In genomic region chr5:23864054-23864965, GRCm38 (mm10) we compare ENCODE assay signal across 16 mouse cellular contexts. TPM values are rescaled to one million over a fixed set of nuclear protein-coding genes. Genes with fewer than 3 reads are reported as not detected.
DNase-seq lines count a peak whose midpoint lies in the region; ATAC-seq and TF ChIP-seq lines count a peak whose summit lies in the region.
"Had no signal": no experiment of that assay in that cellular context is flagged by ENCODE, and none has a peak within 500 bp of the region (broad histone marks: within the 10 kb centered on the region; RNA-seq: fewer than 3 reads in every experiment).

No protein-coding gene starts in this region.

- peak overlapping the region in 1 of 2 experiments; percentile 61; a peak in 1 of 4 replicates for H3K27ac ChIP-seq in heart, embryonic 14.5 days (replicated peaks in 1 of 2; ENCODE audit: control insufficient read depth in 1 of 2, insufficient read depth in 1 of 2, low read depth in 2 of 2, low read length in 2 of 2)
- no peak overlapping the region for H3K27ac ChIP-seq in lung, embryonic 16.5 days (ENCODE audit: low read length)
- H3K27ac ChIP-seq in intestine, embryonic 16.5 days (ENCODE audit: low read length), result no peak overlapping the region
- peak overlapping the region; percentile 86 for H3K27ac ChIP-seq in stomach, postnatal 0 days (replicated peaks)
- H3K27ac ChIP-seq: forebrain, embryonic 13.5 days; liver, embryonic 13.5 days; lung, embryonic 15.5 days had no signal

- H3K27me3 ChIP-seq in heart, embryonic 14.5 days (ENCODE audit: control insufficient read depth, insufficient read depth, low read length), result no peaks in the 10 kb centered on the region
- no peaks in the 10 kb centered on the region for H3K27me3 ChIP-seq in lung, embryonic 16.5 days (ENCODE audit: control insufficient read depth, insufficient read depth, low read depth, low read length)
- no peaks in the 10 kb centered on the region for H3K27me3 ChIP-seq in intestine, embryonic 16.5 days (replicated peaks; ENCODE audit: control insufficient read depth, insufficient read depth, low read length)
- H3K27me3 ChIP-seq in stomach, postnatal 0 days (ENCODE audit: control insufficient read depth, insufficient read depth, low read length), result no peaks in the 10 kb centered on the region
- H3K27me3 ChIP-seq: forebrain, embryonic 13.5 days; liver, embryonic 13.5 days; lung, embryonic 15.5 days had no signal

- H3K4me2 ChIP-seq in heart, embryonic 14.5 days (ENCODE audit: low read length), result no peak overlapping the region
- H3K4me2 ChIP-seq in lung, embryonic 16.5 days (ENCODE audit: low read depth, low read length), result no peak overlapping the region
- H3K4me2 ChIP-seq in intestine, embryonic 16.5 days (ENCODE audit: low read depth, low read length), result no peak overlapping the region
- H3K4me2 ChIP-seq in stomach, postnatal 0 days (replicated peaks; ENCODE audit: low read depth), result no peak overlapping the region
- H3K4me2 ChIP-seq: forebrain, embryonic 13.5 days; liver, embryonic 13.5 days; lung, embryonic 15.5 days had no signal

- intact Hi-C loops in gastrocnemius, postnatal 14 days (cut with DNase I; ENCODE audit: low total_unique reads), result no loop called here

- TF ChIP-seq EP300 in stomach, postnatal 0 days (optimal IDR thresholded peaks at IDR 0.05), result no peak

- H3K4me3 ChIP-seq in heart, embryonic 14.5 days (ENCODE audit: control insufficient read depth in 1 of 2, insufficient read depth in 1 of 2, low read depth in 1 of 2, low read length in 2 of 2), result no peak overlapping the region
- H3K4me3 ChIP-seq in lung, embryonic 16.5 days (ENCODE audit: low read length), result no peak overlapping the region
- H3K4me3 ChIP-seq in intestine, embryonic 16.5 days (ENCODE audit: low read length), result no peak overlapping the region
- no peak overlapping the region for H3K4me3 ChIP-seq in stomach, postnatal 0 days (ENCODE audit: low read depth, low read length)
- H3K4me3 ChIP-seq: forebrain, embryonic 13.5 days; liver, embryonic 13.5 days; lung, embryonic 15.5 days had no signal

- no peak overlapping the region for H3K9ac ChIP-seq in heart, embryonic 14.5 days (ENCODE audit: low read length)
- H3K9ac ChIP-seq in lung, embryonic 16.5 days (ENCODE audit: low read length), result no peak overlapping the region
- H3K9ac ChIP-seq in intestine, embryonic 16.5 days (ENCODE audit: low read depth, low read length), result no peak overlapping the region
- H3K9ac ChIP-seq in stomach, postnatal 0 days (ENCODE audit: low read length), result no peak overlapping the region
- H3K9ac ChIP-seq: forebrain, embryonic 13.5 days; liver, embryonic 13.5 days; lung, embryonic 15.5 days had no signal

- H3K36me3 ChIP-seq in heart, embryonic 14.5 days (ENCODE audit: control insufficient read depth, insufficient read depth, low read length), result peaks cover 3% of the 10 kb centered on the region; the same call in 1 of the 2 replicates
- H3K36me3 ChIP-seq in lung, embryonic 16.5 days (ENCODE audit: control insufficient read depth, insufficient read depth, low read length), result no peaks in the 10 kb centered on the region
- H3K36me3 ChIP-seq in intestine, embryonic 16.5 days (ENCODE audit: control insufficient read depth, insufficient read depth, low read length), result no peaks in the 10 kb centered on the region
- H3K36me3 ChIP-seq in stomach, postnatal 0 days (ENCODE audit: control insufficient read depth, insufficient read depth, low read length), result no peaks in the 10 kb centered on the region

- WGBS in heart, embryonic 14.5 days, result 75% methylated on average over 13 of the region's 13 CpGs
- WGBS in lung, embryonic 16.5 days, result 68% methylated on average over 13 of the region's 13 CpGs
- 72% methylated on average over 13 of the region's 13 CpGs for WGBS in intestine, embryonic 16.5 days
- WGBS in stomach, postnatal 0 days, result 73% methylated on average over 13 of the region's 13 CpGs

- DNase-seq in heart, adult 9 months (ENCODE audit: low spot score in 2 of 2), result no peak
- no peak for DNase-seq in lung, postnatal 10 days
- DNase-seq in stomach, postnatal 0 days (ENCODE audit: low spot score), result peak; percentile 74
- no peak for DNase-seq in gastrocnemius, postnatal 14 days
- DNase-seq in cerebellum, postnatal 4 days (ENCODE audit: low spot score in 2 of 2), result no peak
- DNase-seq: cerebellum, postnatal 10 days; liver, embryonic 13.5 days; right cerebral cortex, adult 18-20 months; thymus, postnatal 25 days had no signal

- 0 out of 2 replicates have a peak, but pooled peaks have one; percentile 38 for ATAC-seq in heart, embryonic 14.5 days (ENCODE audit: insufficient number of reproducible peaks, insufficient read depth, low FRiP score, low read depth)
- peak; percentile 41; the same call in 1 of the 2 replicates for ATAC-seq in lung, embryonic 16.5 days (ENCODE audit: low read depth)
- peak; percentile 83 for ATAC-seq in intestine, embryonic 16.5 days
- ATAC-seq in stomach, postnatal 0 days (ENCODE audit: low FRiP score, low TSS enrichment), result peak; percentile 95
- ATAC-seq: forebrain, embryonic 13.5 days; inflammation-experienced regulatory T-cells, adult 6 months; midbrain, embryonic 16.5 days had no signal

- H3K9me3 ChIP-seq in heart, embryonic 14.5 days (ENCODE audit: control insufficient read depth, low read length), result no peaks in the 10 kb centered on the region
- no peaks in the 10 kb centered on the region for H3K9me3 ChIP-seq in lung, embryonic 16.5 days (ENCODE audit: control insufficient read depth, low read length)
- H3K9me3 ChIP-seq in intestine, embryonic 16.5 days (ENCODE audit: control insufficient read depth, low read length), result no peaks in the 10 kb centered on the region
- no peaks in the 10 kb centered on the region for H3K9me3 ChIP-seq in stomach, postnatal 0 days (ENCODE audit: control insufficient read depth, low read length)
- H3K9me3 ChIP-seq: forebrain, embryonic 13.5 days; liver, embryonic 13.5 days; lung, embryonic 15.5 days had no signal

- H3K4me1 ChIP-seq in heart, embryonic 14.5 days (ENCODE audit: control insufficient read depth in 2 of 2, insufficient read depth in 2 of 2, low read length in 2 of 2), result peaks cover 13 to 20% of the 10 kb centered on the region in 2 experiments
- peaks cover 10% of the 10 kb centered on the region for H3K4me1 ChIP-seq in lung, embryonic 16.5 days (replicated peaks; ENCODE audit: control insufficient read depth, insufficient read depth, low read length)
- H3K4me1 ChIP-seq in intestine, embryonic 16.5 days (ENCODE audit: control insufficient read depth, insufficient read depth, low read length), result peaks cover 15% of the 10 kb centered on the region
- no peaks in the 10 kb centered on the region for H3K4me1 ChIP-seq in stomach, postnatal 0 days (replicated peaks; ENCODE audit: control insufficient read depth, insufficient read depth)
- H3K4me1 ChIP-seq: forebrain, embryonic 13.5 days; liver, embryonic 13.5 days had no signal

- no peak for TF ChIP-seq CTCF in stomach, postnatal 0 days (IDR thresholded peaks at IDR 0.05; ENCODE audit: low read depth)

RNA-seq across cellular contexts. Expression of gene Tomm7, which starts 20.3 kb away (rescaled TPM):
- polyA plus RNA-seq in heart, embryonic 14.5 days (2014; fragmentation: Nextera tagmentation; extraction: Ambion mirVana), result 113 and 120 TPM in 2 replicates
- polyA plus RNA-seq in lung, embryonic 16.5 days (2015; fragmentation: Nextera tagmentation; extraction: Ambion mirVana), result 113 TPM in 2 replicates
- 119 and 123 TPM in 2 replicates for polyA plus RNA-seq in intestine, embryonic 16.5 days (2015; fragmentation: Nextera tagmentation; extraction: Ambion mirVana)
- polyA plus RNA-seq in stomach, postnatal 0 days (2015; fragmentation: Nextera tagmentation; extraction: Ambion mirVana), result 111 and 117 TPM in 2 replicates
- 10 to 100 TPM; 48.3 to 51.0 TPM for total RNA-seq in gastrocnemius, postnatal 14 days (2021)

Comparison
In these comparisons a context has a peak if more than half of its experiments do, and no peak if none do; other contexts are left out.
1. ATAC-seq: peak in every context shown above with its lines; median percentile 95 in stomach, postnatal 0 days; 83 in intestine, embryonic 16.5 days; 41 in lung, embryonic 16.5 days; 38 in heart, embryonic 14.5 days.